Mouse (Mus musculus): ENCODE results near the gene Xkrx.

DNA sequence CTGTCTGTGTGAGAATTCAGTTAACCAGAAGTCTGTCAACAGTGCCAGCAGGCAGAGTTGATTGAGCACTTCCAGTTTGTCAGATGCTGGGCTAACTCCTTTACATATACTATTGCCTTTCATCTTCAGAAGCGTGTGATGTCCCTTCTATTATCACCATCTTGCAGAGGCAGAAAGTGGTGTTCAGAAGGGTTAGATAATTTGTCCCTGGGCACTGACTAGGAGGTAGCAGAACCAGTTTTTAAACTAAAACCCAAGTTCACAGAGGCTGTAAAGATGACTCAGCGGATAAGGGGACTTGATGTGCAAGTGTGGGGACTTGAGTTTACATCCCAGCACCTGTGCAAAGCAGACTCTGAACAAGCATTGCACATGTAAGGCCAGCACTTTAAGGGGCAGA lies 46.6 kb upstream of the Xkrx start:
- TF ChIP-seq POLR2A (IDR thresholded peaks at IDR 0.05; ENCODE audit: low read depth, low read length): no peak
- TF ChIP-seq CTCF (conservative IDR thresholded peaks at IDR 0.05; ENCODE audit: insufficient read depth, insufficient read length, low read depth, low read length): no peak
